Mouse (Mus musculus) neural tube, embryonic 14.5 days (tissue): ENCODE results near the gene Timm13. TPM values are rescaled to one million over a fixed set of nuclear protein-coding genes. Genes with fewer than 3 reads are reported as not detected.

Experiments used
- ATAC-seq: fragments of 200-750 bp; cut with Nextera tagmentation; 2 replicates; pipeline ENCODE4 v1.8.0; 2017; ENCODE audit warnings: low read depth, mild to moderate bottlenecking, moderate TSS enrichment, moderate library complexity
- H3K27ac ChIP-seq: fragments of 300-500 bp; sonication (generic); 2 replicates; pipeline ENCODE4 v1.5.1; 2014; ENCODE audit warnings: low read depth, mild to moderate bottlenecking, control low read depth, low read length, moderate library complexity, mixed read lengths
- H3K27me3 ChIP-seq: fragments of 300-500 bp; sonication (generic); 2 replicates; pipeline ENCODE4 v1.6.1; 2014; ENCODE audit warnings: low read length; ENCODE audit not compliant: control insufficient read depth, insufficient read depth
- H3K36me3 ChIP-seq: fragments of 300-500 bp; sonication (generic); 2 replicates; pipeline ENCODE4 v1.6.1; 2014; ENCODE audit warnings: low read length, mixed read lengths; ENCODE audit not compliant: control insufficient read depth, insufficient read depth
- H3K4me1 ChIP-seq: fragments of 300-500 bp; sonication (generic); 2 replicates; pipeline ENCODE4 v1.6.1; 2014; ENCODE audit warnings: low read length; ENCODE audit not compliant: control insufficient read depth, insufficient read depth
- H3K4me2 ChIP-seq: fragments of 300-500 bp; sonication (generic); 2 replicates; pipeline ENCODE4 v1.6.1; 2014; ENCODE audit warnings: mild to moderate bottlenecking, low read depth, low read length, control low read depth
- H3K4me3 ChIP-seq: fragments of 300-500 bp; sonication (generic); 2 replicates; pipeline ENCODE4 v1.5.1; 2014; ENCODE audit warnings: low read depth, low read length, control low read depth, mixed read lengths
- H3K9ac ChIP-seq: fragments of 300-500 bp; sonication (generic); replicated peaks from 2 replicates; pipeline ENCODE4 v1.6.1; 2014; ENCODE audit warnings: low read depth, mild to moderate bottlenecking, control low read depth, low read length, mixed read lengths
- H3K9me3 ChIP-seq: fragments of 300-500 bp; sonication (generic); 2 replicates; pipeline ENCODE4 v1.6.1; 2016; ENCODE audit warnings: low read length; ENCODE audit not compliant: control insufficient read depth
- WGBS: fragments of 180-500 bp; shearing (Covaris S2); extraction: QIAGEN DNeasy Blood & Tissue Kit; methylation state at CpG from one replicate; pipeline ENCODE4 v1.1.7; 2014; 5-methylcytosine and 5-hydroxymethylcytosine counted together
- polyA plus RNA-seq: library from polyadenylated mRNA; unstranded; fragments of >200 nt; fragmentation: Nextera tagmentation; extraction: Ambion mirVana; gene quantifications from 2 replicates; pipeline ENCODE4 v1.2.1, GENCODE M21; 2014

Timm13 gene
- polyA plus RNA-seq, 1 experiment from 2014 or later: 352 TPM

GRCm38 (mm10) chr10:80940988-80941347 is 40.2 kb upstream of the Timm13 start:
- Histone ChIP-seq H3K4me2 (no peak overlapping the region), H3K27me3 (peaks cover 9% of the 10 kb centered on the region; the same call in 1 of the 2 replicates), H3K36me3 (no peaks in the 10 kb centered on the region), H3K9ac (no peak overlapping the region), H3K9me3 (no peaks in the 10 kb centered on the region), H3K4me3 (no peak overlapping the region), H3K4me1 (peaks cover 36% of the 10 kb centered on the region; the same call in 1 of the 2 replicates), H3K27ac (no peak overlapping the region)
- no peak for ATAC-seq
- 75% methylated on average over 2 of the region's 2 CpGs for WGBS

DNA sequence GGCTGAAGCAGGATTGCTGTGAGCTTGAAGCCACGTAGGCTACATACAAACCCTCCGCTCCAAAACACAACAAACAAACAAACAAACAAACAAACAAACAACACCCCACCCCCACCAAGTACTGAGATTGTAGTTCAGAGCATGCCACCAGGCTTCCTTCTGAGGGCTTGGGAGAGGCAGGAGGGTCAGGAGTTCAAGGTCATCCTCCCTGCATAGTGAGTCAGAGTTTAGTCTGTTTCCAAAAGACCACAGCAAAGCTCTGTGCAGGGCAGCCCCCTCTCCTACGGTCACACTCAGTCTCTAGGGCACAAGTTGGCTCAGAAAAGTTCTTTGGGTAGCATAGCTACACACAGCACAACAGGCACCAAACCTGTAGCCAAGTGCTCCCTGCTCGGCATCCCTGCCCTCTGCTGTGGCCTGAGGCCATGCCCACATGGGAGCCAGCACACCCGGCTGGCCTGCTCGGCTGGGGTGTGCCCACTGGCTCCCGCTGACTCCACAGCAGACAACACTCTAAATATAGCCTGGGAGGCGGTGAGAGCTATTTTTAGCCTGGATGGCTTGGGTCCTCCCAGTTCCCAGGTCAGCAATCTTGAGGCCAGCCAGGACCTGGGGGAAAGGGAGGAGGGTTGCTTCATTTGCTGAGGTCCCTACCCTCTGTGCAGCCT is 39.7 kb upstream of the Timm13 start:
- no peaks in the 10 kb centered on the region for H3K36me3 ChIP-seq
- H3K9me3 ChIP-seq: no peaks in the 10 kb centered on the region
- peaks cover 38% of the 10 kb centered on the region; the same call in 1 of the 2 replicates for H3K4me1 ChIP-seq
- peak overlapping the region; percentile 68 for H3K27ac ChIP-seq
- no peak for ATAC-seq
- H3K4me2 ChIP-seq: peak overlapping the region; percentile 59
- H3K4me3 ChIP-seq: no peak overlapping the region
- WGBS: 46% methylated on average over 8 of the region's 8 CpGs
- peaks cover 9% of the 10 kb centered on the region; the same call in 1 of the 2 replicates for H3K27me3 ChIP-seq
- no peak overlapping the region; the same call in 1 of the 2 replicates for H3K9ac ChIP-seq

DNA sequence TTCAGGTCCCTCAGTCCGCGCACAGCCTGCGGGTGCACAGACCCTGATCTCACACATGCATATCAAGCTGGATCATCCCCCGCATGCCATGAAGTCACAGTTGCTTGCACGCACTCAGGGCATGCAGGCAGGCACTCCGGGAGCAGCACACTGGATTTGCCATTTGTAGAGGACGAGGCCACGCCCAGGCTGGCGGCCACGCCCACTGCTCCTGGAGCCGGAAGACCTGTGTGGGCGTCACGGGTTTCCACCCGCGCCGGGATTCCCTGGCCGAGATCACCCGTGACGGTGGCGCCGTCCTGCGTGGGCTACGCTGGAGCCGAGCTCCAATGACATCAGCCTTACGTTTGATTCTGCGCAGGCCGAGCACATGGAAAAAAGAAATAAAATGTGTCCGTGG is 38.9 kb upstream of the Timm13 start:
- Histone ChIP-seq H3K4me1 (peaks cover 38% of the 10 kb centered on the region; the same call in 1 of the 2 replicates), H3K36me3 (no peaks in the 10 kb centered on the region), H3K4me2 (peak overlapping the region; percentile 59), H3K4me3 (peak overlapping the region; percentile 26), H3K27ac (peak overlapping the region; percentile 68), H3K9me3 (no peaks in the 10 kb centered on the region), H3K27me3 (peaks cover 14% of the 10 kb centered on the region), H3K9ac (peak overlapping the region; percentile 46; the same call in 1 of the 2 replicates)
- ATAC-seq: peak; percentile 50
- WGBS: 2% methylated on average over 28 of the region's 28 CpGs

GRCm38 (mm10) chr10:80938831-80939550 is 38.2 kb upstream of the Timm13 start:
- H3K4me3 ChIP-seq: peak overlapping the region; percentile 26
- 8% methylated on average over 10 of the region's 15 CpGs for WGBS
- no peaks in the 10 kb centered on the region for H3K36me3 ChIP-seq
- no peaks in the 10 kb centered on the region for H3K9me3 ChIP-seq
- ATAC-seq: peak; percentile 44; the same call in 1 of the 2 replicates
- H3K4me1 ChIP-seq: peaks cover 40% of the 10 kb centered on the region
- H3K27ac ChIP-seq: no peak overlapping the region
- H3K4me2 ChIP-seq: peak overlapping the region; percentile 59
- H3K9ac ChIP-seq: peak overlapping the region; percentile 46
- peaks cover 21% of the 10 kb centered on the region for H3K27me3 ChIP-seq

GRCm38 (mm10) chr10:80937646-80938045 is 36.9 kb upstream of the Timm13 start:
- WGBS: 22% methylated on average over 8 of the region's 8 CpGs
- Histone ChIP-seq H3K9ac (no peak overlapping the region), H3K27ac (no peak overlapping the region), H3K27me3 (peaks cover 32% of the 10 kb centered on the region), H3K4me1 (peaks cover 49% of the 10 kb centered on the region), H3K4me2 (no peak overlapping the region), H3K4me3 (no peak overlapping the region), H3K36me3 (no peaks in the 10 kb centered on the region), H3K9me3 (no peaks in the 10 kb centered on the region)
- ATAC-seq: no peak; the same call in 1 of the 2 replicates

- H3K4me1 ChIP-seq: peaks cover 56% of the 10 kb centered on the region
- 16% methylated on average over 6 of the region's 6 CpGs for WGBS
- peak overlapping the region; percentile 16; the same call in 1 of the 2 replicates for H3K9ac ChIP-seq
- no peak overlapping the region for H3K27ac ChIP-seq
- H3K4me3 ChIP-seq: peak overlapping the region; percentile 20; the same call in 1 of the 2 replicates
- peak overlapping the region; percentile 43; the same call in 1 of the 2 replicates for H3K4me2 ChIP-seq
- ATAC-seq: no peak
- H3K27me3 ChIP-seq: peaks cover 35% of the 10 kb centered on the region
- no peaks in the 10 kb centered on the region for H3K9me3 ChIP-seq
- H3K36me3 ChIP-seq: no peaks in the 10 kb centered on the region
Observed at GRCm38 (mm10) chr10:80936810-80937164, 36.0 kb upstream of the Timm13 start.

DNA sequence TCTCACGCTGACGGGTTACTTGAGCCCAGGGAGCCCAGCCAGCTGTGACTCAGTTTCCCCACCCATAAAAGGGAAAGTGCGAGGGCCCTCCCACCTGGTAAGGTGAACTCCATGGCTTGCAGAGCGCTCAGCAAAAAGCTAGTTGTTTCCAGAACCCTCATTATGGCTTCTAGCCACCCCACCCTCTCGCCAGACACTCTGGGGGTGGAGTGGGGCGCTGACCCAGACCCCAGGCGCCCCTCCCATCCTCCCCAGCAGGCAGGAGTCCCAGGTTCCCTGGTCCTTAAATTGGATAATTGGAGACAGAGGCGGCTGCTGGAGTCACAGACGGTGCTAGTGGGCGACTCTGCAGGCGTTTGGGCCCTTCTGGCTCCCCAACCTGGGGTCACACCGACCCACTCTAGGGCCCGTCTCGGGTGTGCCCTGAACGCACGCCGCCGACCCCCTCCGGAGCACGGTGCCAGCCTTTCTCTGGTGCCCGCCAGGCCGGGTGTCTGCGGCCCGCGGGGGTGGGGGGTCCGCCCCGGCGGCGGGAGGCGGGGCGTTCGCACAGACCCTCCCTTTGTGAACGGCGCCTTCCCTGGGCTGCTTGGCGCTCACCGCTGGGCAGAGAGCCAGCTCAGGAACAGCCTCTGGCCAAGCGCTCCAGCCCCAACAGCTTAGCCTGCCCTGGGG is 35.5 kb upstream of the Timm13 start:
- H3K27me3 ChIP-seq: peaks cover 39% of the 10 kb centered on the region
- H3K27ac ChIP-seq: no peak overlapping the region
- peak; percentile 25 for ATAC-seq
- under 1% methylated on average over 36 of the region's 37 CpGs for WGBS
- peak overlapping the region; percentile 43 for H3K4me2 ChIP-seq
- H3K9ac ChIP-seq: peak overlapping the region; percentile 16; the same call in 1 of the 2 replicates
- no peaks in the 10 kb centered on the region for H3K9me3 ChIP-seq
- no peaks in the 10 kb centered on the region for H3K36me3 ChIP-seq
- peaks cover 60% of the 10 kb centered on the region for H3K4me1 ChIP-seq
- peak overlapping the region; percentile 20; the same call in 1 of the 2 replicates for H3K4me3 ChIP-seq

- H3K4me3 ChIP-seq: no peak overlapping the region
- WGBS: 3% methylated on average over 17 of the region's 17 CpGs
- peak overlapping the region; percentile 43; the same call in 1 of the 2 replicates for H3K4me2 ChIP-seq
- peaks cover 41% of the 10 kb centered on the region for H3K27me3 ChIP-seq
- no peak overlapping the region for H3K27ac ChIP-seq
- ATAC-seq: no peak
- no peak overlapping the region for H3K9ac ChIP-seq
- no peaks in the 10 kb centered on the region for H3K9me3 ChIP-seq
- peaks cover 65% of the 10 kb centered on the region for H3K4me1 ChIP-seq
- H3K36me3 ChIP-seq: no peaks in the 10 kb centered on the region
Observed at GRCm38 (mm10) chr10:80935698-80936097, 34.9 kb upstream of the Timm13 start.
